Mouse (Mus musculus): Measurements from ENCODE around the gene Gm11037.

DNA sequence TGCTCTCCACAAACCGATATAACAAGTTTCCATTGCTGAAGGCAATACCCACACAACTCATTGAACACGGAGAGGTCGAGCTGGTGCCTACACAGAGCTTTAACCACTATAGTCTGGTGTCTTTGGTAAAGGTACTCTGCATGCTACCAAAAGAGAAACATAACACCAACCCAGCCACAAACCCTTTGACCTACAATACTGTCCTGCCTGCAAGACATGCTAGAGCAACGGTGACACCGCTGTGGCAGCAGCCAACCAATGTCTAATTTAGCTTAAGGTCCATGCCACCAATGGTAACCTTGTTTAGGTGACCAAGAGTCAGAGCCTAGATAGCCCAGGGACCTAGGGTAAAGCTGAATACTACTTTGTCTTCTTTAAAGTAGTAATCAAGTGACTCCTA is 39.7 kb upstream of the Gm11037 start:
- TF ChIP-seq POLR2A (IDR thresholded peaks at IDR 0.05; ENCODE audit: low read depth, low read length) (no peak), CTCF (conservative IDR thresholded peaks at IDR 0.05; ENCODE audit: insufficient read depth, insufficient read length, low read depth, low read length) (no peak)

Measured in kidney, adult 2 months (tissue).